In genomic region chr12:72253040-72253439, GRCm38 (mm10) we compare ENCODE assay signal across 29 mouse cellular contexts.
DNase-seq lines count a peak whose midpoint lies in the region; ATAC-seq and TF ChIP-seq lines count a peak whose summit lies in the region.
"Had no signal": no experiment of that assay in that cellular context is flagged by ENCODE, and none has a peak within 500 bp of the region (broad histone marks: within the 10 kb centered on the region; RNA-seq: fewer than 3 reads in every experiment).

No protein-coding gene starts in this region.

- H3K27me3 ChIP-seq in hindbrain, embryonic 14.5 days (ENCODE audit: control insufficient read depth, insufficient read depth, low read length), result no peaks in the 10 kb centered on the region
- H3K27me3 ChIP-seq in hindbrain, embryonic 12.5 days, result no peaks in the 10 kb centered on the region
- H3K27me3 ChIP-seq in neural tube, embryonic 13.5 days, result no peaks in the 10 kb centered on the region
- H3K27me3 ChIP-seq in hindbrain, postnatal 0 days (ENCODE audit: insufficient read depth, low read length), result no peaks in the 10 kb centered on the region
- H3K27me3 ChIP-seq: embryonic facial prominence, embryonic 15.5 days; heart, embryonic 13.5 days; liver, embryonic 13.5 days had no signal

- ATAC-seq in hindbrain, embryonic 14.5 days (ENCODE audit: low FRiP score), result peak; percentile 72; the same call in 1 of the 2 replicates
- ATAC-seq in hindbrain, embryonic 12.5 days (ENCODE audit: low FRiP score), result no peak
- peak; percentile 50; the same call in 1 of the 2 replicates for ATAC-seq in neural tube, embryonic 13.5 days (ENCODE audit: low read depth)
- peak; percentile 81; the same call in 1 of the 2 replicates for ATAC-seq in hindbrain, postnatal 0 days
- ATAC-seq in megakaryocyte, adult 5-6 weeks (ENCODE audit: poor library complexity, severe bottlenecking), result no peak
- ATAC-seq: activated CD4-positive, CD25-positive, alpha-beta regulatory T cell, adult 4 months; intestine, postnatal 0 days; lung, postnatal 0 days had no signal

- no peak overlapping the region for H3K4me2 ChIP-seq in hindbrain, embryonic 14.5 days (replicated peaks)
- no peak overlapping the region for H3K4me2 ChIP-seq in hindbrain, embryonic 12.5 days (replicated peaks)
- no peak overlapping the region for H3K4me2 ChIP-seq in neural tube, embryonic 13.5 days
- no peak overlapping the region for H3K4me2 ChIP-seq in hindbrain, postnatal 0 days (ENCODE audit: low read depth, low read length)
- H3K4me2 ChIP-seq: embryonic facial prominence, embryonic 15.5 days; heart, embryonic 13.5 days; liver, embryonic 13.5 days had no signal

- no peak overlapping the region for H3K4me3 ChIP-seq in hindbrain, embryonic 14.5 days (replicated peaks; ENCODE audit: low read length)
- H3K4me3 ChIP-seq in hindbrain, embryonic 12.5 days, result no peak overlapping the region
- no peak overlapping the region for H3K4me3 ChIP-seq in neural tube, embryonic 13.5 days
- no peak overlapping the region for H3K4me3 ChIP-seq in hindbrain, postnatal 0 days (ENCODE audit: low read length)
- H3K4me3 ChIP-seq: embryonic facial prominence, embryonic 10.5 days; embryonic facial prominence, embryonic 15.5 days; heart, embryonic 13.5 days; liver, embryonic 13.5 days had no signal

- H3K9ac ChIP-seq in hindbrain, embryonic 14.5 days, result no peak overlapping the region
- H3K9ac ChIP-seq in hindbrain, embryonic 12.5 days, result no peak overlapping the region
- no peak overlapping the region for H3K9ac ChIP-seq in neural tube, embryonic 13.5 days
- H3K9ac ChIP-seq in hindbrain, postnatal 0 days (replicated peaks; ENCODE audit: low read length), result no peak overlapping the region
- H3K9ac ChIP-seq: embryonic facial prominence, embryonic 15.5 days; heart, embryonic 13.5 days; liver, embryonic 13.5 days had no signal

- H3K36me3 ChIP-seq in hindbrain, embryonic 14.5 days (replicated peaks; ENCODE audit: control insufficient read depth, insufficient read depth), result no peaks in the 10 kb centered on the region
- H3K36me3 ChIP-seq in hindbrain, embryonic 12.5 days, result no peaks in the 10 kb centered on the region
- H3K36me3 ChIP-seq in neural tube, embryonic 13.5 days, result no peaks in the 10 kb centered on the region
- no peaks in the 10 kb centered on the region for H3K36me3 ChIP-seq in hindbrain, postnatal 0 days (ENCODE audit: insufficient read depth, low read length)
- H3K36me3 ChIP-seq: embryonic facial prominence, embryonic 10.5 days; embryonic facial prominence, embryonic 15.5 days; heart, embryonic 13.5 days; liver, embryonic 13.5 days had no signal

- no peaks in the 10 kb centered on the region for H3K4me1 ChIP-seq in hindbrain, embryonic 14.5 days (replicated peaks; ENCODE audit: control insufficient read depth, insufficient read depth, low read length)
- H3K4me1 ChIP-seq in hindbrain, embryonic 12.5 days, result 0 out of 2 replicates have a peak, but pooled peaks cover 2% of the 10 kb centered on the region
- peaks cover 12% of the 10 kb centered on the region for H3K4me1 ChIP-seq in neural tube, embryonic 13.5 days (replicated peaks)
- no peaks in the 10 kb centered on the region for H3K4me1 ChIP-seq in hindbrain, postnatal 0 days (ENCODE audit: insufficient read depth, low read length)
- H3K4me1 ChIP-seq: embryonic facial prominence, embryonic 15.5 days; heart, embryonic 13.5 days; liver, embryonic 13.5 days had no signal

- no peak overlapping the region for H3K27ac ChIP-seq in hindbrain, embryonic 14.5 days
- H3K27ac ChIP-seq in hindbrain, embryonic 12.5 days, result no peak overlapping the region
- H3K27ac ChIP-seq in neural tube, embryonic 13.5 days (replicated peaks), result no peak overlapping the region; the same call in 1 of the 2 replicates
- 0 out of 2 replicates have a peak overlapping the region, but pooled peaks have one; percentile 15 for H3K27ac ChIP-seq in hindbrain, postnatal 0 days
- H3K27ac ChIP-seq: embryonic facial prominence, embryonic 10.5 days; embryonic facial prominence, embryonic 15.5 days; heart, embryonic 13.5 days; liver, embryonic 13.5 days had no signal

- TF ChIP-seq CTCF in hindbrain, postnatal 0 days (IDR thresholded peaks at IDR 0.05; ENCODE audit: low read depth), result no peak

- WGBS in hindbrain, embryonic 14.5 days, result 44% methylated on average over 3 of the region's 3 CpGs
- 72% methylated on average over 3 of the region's 3 CpGs for WGBS in hindbrain, embryonic 12.5 days
- 41% methylated on average over 3 of the region's 3 CpGs for WGBS in neural tube, embryonic 13.5 days
- WGBS in hindbrain, postnatal 0 days, result 32% methylated on average over 3 of the region's 3 CpGs

- peak; percentile 49 for DNase-seq in hindbrain, embryonic 14.5 days (ENCODE audit: low spot score)
- DNase-seq in neural tube, embryonic 10.5 days (ENCODE audit: extremely low spot score, low spot score), result no peak
- peak; percentile 46 for DNase-seq in hindbrain, postnatal 0 days (ENCODE audit: low spot score)
- no peak for DNase-seq in ovary, postnatal 14 days (ENCODE audit: low spot score)
- DNase-seq: adrenal gland, adult 8-10 months; B cell, adult 2 months; cerebellum, adult 8-10 months; cerebellum, postnatal 25 days; gastrocnemius, postnatal 10 days; heart, postnatal 14 days; kidney, adult 9 months; kidney, postnatal 10 days; layer of hippocampus, postnatal 36 days; left cerebral cortex, postnatal 4 days; liver, embryonic 13.5 days; lung, adult 18-20 months; lung, postnatal 4 days; retina, postnatal 1 day; spleen, adult 18-20 months; thymus, postnatal 14 days had no signal

- no peaks in the 10 kb centered on the region for H3K9me3 ChIP-seq in hindbrain, embryonic 14.5 days (ENCODE audit: control insufficient read depth, low read length)
- 0 out of 2 replicates have a peak, but pooled peaks cover 4% of the 10 kb centered on the region for H3K9me3 ChIP-seq in hindbrain, embryonic 12.5 days (replicated peaks)
- H3K9me3 ChIP-seq in neural tube, embryonic 13.5 days, result 0 out of 2 replicates have a peak, but pooled peaks cover 4% of the 10 kb centered on the region
- 0 out of 2 replicates have a peak, but pooled peaks cover 3% of the 10 kb centered on the region for H3K9me3 ChIP-seq in hindbrain, postnatal 0 days (ENCODE audit: low read length)
- H3K9me3 ChIP-seq: embryonic facial prominence, embryonic 10.5 days; embryonic facial prominence, embryonic 15.5 days; liver, embryonic 13.5 days had no signal

Comparison
In these comparisons a context has a peak if more than half of its experiments do, and no peak if none do; other contexts are left out.
1. ATAC-seq: peak in hindbrain, embryonic 14.5 days (single experiment), neural tube, embryonic 13.5 days (single experiment) and hindbrain, postnatal 0 days (single experiment); none in hindbrain, embryonic 12.5 days (single experiment) and megakaryocyte, adult 5-6 weeks (single experiment).
2. DNase-seq: peak in hindbrain, embryonic 14.5 days (single experiment) and hindbrain, postnatal 0 days (single experiment); none in neural tube, embryonic 10.5 days (single experiment) and ovary, postnatal 14 days (single experiment).